Mouse (Mus musculus) heart, postnatal 4 days (tissue): ENCODE measurements around the gene Gzme. TPM values are rescaled to one million over a fixed set of nuclear protein-coding genes. Genes with fewer than 3 reads are reported as not detected.

Source experiments
- microRNA-seq, 2 experiments: library from miRNA; unstranded; fragments of <30 nt; microRNA quantifications; one replicate each; pipeline ENCODE4 v1.2.0; 2021 to 2022
- total RNA-seq, 2 experiments: library from RNA; stranded (reverse); gene quantifications; 2 replicates each; pipeline ENCODE4 v1.2.3; 2021

Gene Gzme
- total RNA-seq, 2 experiments from 2014 or later, result not detected

Small RNA genes within 50 kb of the gene (microRNA-seq; reads per million reads assigned to microRNA genes)
- gene Mir6949, result 0 reads per million in 2 experiments

Other genes with a start within 250 kb of the Gzme start
- gene Cbln3, start 236.2 kb downstream of the Gzme start, total RNA-seq, result under 1 TPM; 0.62 to 0.65 TPM
- 10 to 100 TPM; 11.6 to 12.0 TPM for gene Khnyn, start 235.7 kb downstream of the Gzme start, total RNA-seq
- gene Sdr39u1, start 220.3 kb downstream of the Gzme start, total RNA-seq, result 10 to 100 TPM; 57.0 to 61.3 TPM
- 10 to 100 TPM; 10.1 to 12.1 TPM for gene Cma1, start 175.9 kb downstream of the Gzme start, total RNA-seq
- gene Cma2, start 169.6 kb downstream of the Gzme start, total RNA-seq, result under 1 TPM; 0.33 to 0.43 TPM
- not detected for gene Mcpt1, start 102.7 kb downstream of the Gzme start, total RNA-seq
- not detected for gene Mcpt9, start 90.1 kb downstream of the Gzme start, total RNA-seq
- under 1 TPM; 0.43 TPM for gene Mcpt2, start 78.6 kb downstream of the Gzme start, total RNA-seq
- 1 to 10 TPM; 3.0 to 3.8 TPM for gene Mcpt4, start 58.3 kb downstream of the Gzme start, total RNA-seq
- not detected for gene Mcpt8, start 35.4 kb downstream of the Gzme start, total RNA-seq
- gene Ctsg, start 18.1 kb downstream of the Gzme start, total RNA-seq, result not detected
- gene Gzmd, start 12.0 kb upstream of the Gzme start, total RNA-seq, result not detected
- gene Gzmg, start 39.0 kb upstream of the Gzme start, total RNA-seq, result not detected
- not detected for gene Gzmn, start 54.0 kb upstream of the Gzme start, total RNA-seq
- not detected for gene Gzmf, start 90.8 kb upstream of the Gzme start, total RNA-seq
- not detected for gene Gzmc, start 114.0 kb upstream of the Gzme start, total RNA-seq
- gene Gzmb, start 141.6 kb upstream of the Gzme start, total RNA-seq, result not detected
- not detected for gene Atp12a, start 244.4 kb upstream of the Gzme start, total RNA-seq